Mouse (Mus musculus) hindbrain, embryonic 12.5 days (tissue): ENCODE data around the gene Bex6. TPM values are rescaled to one million over a fixed set of nuclear protein-coding genes. Genes with fewer than 3 reads are reported as not detected.
A peak's percentile ranks its signal among the peaks of the same experiment; 100 is the strongest.

Source experiments
- ATAC-seq: fragments of 200-750 bp; cut with Nextera tagmentation; 2 replicates; pipeline ENCODE4 v1.8.0; 2017; ENCODE audit warnings: moderate TSS enrichment; ENCODE audit not compliant: low FRiP score
- H3K27ac ChIP-seq: fragments of 300-500 bp; sonication (generic); 2 replicates; pipeline ENCODE4 v1.5.1; 2016; ENCODE audit warnings: mild to moderate bottlenecking
- H3K27me3 ChIP-seq: fragments of 300-500 bp; sonication (generic); 2 replicates; pipeline ENCODE4 v1.6.1; 2016; ENCODE audit warnings: mild to moderate bottlenecking
- H3K36me3 ChIP-seq: fragments of 300-500 bp; sonication (generic); 2 replicates; pipeline ENCODE4 v1.6.1; 2016; ENCODE audit warnings: mild to moderate bottlenecking
- H3K4me1 ChIP-seq: fragments of 300-500 bp; sonication (generic); 2 replicates; pipeline ENCODE4 v1.6.1; 2016
- H3K4me2 ChIP-seq: fragments of 300-500 bp; sonication (generic); replicated peaks from 2 replicates; pipeline ENCODE4 v1.6.1; 2016; ENCODE audit warnings: mild to moderate bottlenecking
- H3K4me3 ChIP-seq: fragments of 300-500 bp; sonication (generic); 2 replicates; pipeline ENCODE4 v1.5.1; 2016; ENCODE audit warnings: mild to moderate bottlenecking
- H3K9ac ChIP-seq: fragments of 300-500 bp; sonication (generic); 2 replicates; pipeline ENCODE4 v1.6.1; 2016; ENCODE audit warnings: mild to moderate bottlenecking, moderate library complexity
- H3K9me3 ChIP-seq: fragments of 300-500 bp; sonication (generic); replicated peaks from 2 replicates; pipeline ENCODE4 v1.6.1; 2016; ENCODE audit warnings: mild to moderate bottlenecking
- WGBS: fragments of 180-500 bp; shearing (Covaris S2); methylation state at CpG from one replicate; pipeline ENCODE4 v1.1.7; 2016; 5-methylcytosine and 5-hydroxymethylcytosine counted together
- polyA plus RNA-seq: library from polyadenylated mRNA; unstranded; fragments of >200 nt; fragmentation: Nextera tagmentation; extraction: Ambion mirVana; gene quantifications from 2 replicates; pipeline ENCODE4 v1.2.1, GENCODE M21; 2016

Bex6 gene
- polyA plus RNA-seq, 1 experiment from 2014 or later: not detected

- H3K27me3 ChIP-seq: no peaks in the 10 kb centered on the region
- no peaks in the 10 kb centered on the region for H3K36me3 ChIP-seq
- ATAC-seq: no peak
- no peak overlapping the region for H3K4me2 ChIP-seq
- H3K9me3 ChIP-seq: no peaks in the 10 kb centered on the region
- H3K27ac ChIP-seq: no peak overlapping the region
- H3K4me1 ChIP-seq: peaks cover 4% of the 10 kb centered on the region; the same call in 1 of the 2 replicates
- 62% methylated on average over 18 of the region's 18 CpGs for whole genome bisulfite sequencing
- no peak overlapping the region for H3K4me3 ChIP-seq
- no peak overlapping the region for H3K9ac ChIP-seq
Measured at GRCm38 (mm10) chr16:32176896-32177686, 2.5 kb upstream of the Bex6 start.

- no peaks in the 10 kb centered on the region for H3K9me3 ChIP-seq
- no peak overlapping the region for H3K9ac ChIP-seq
- H3K36me3 ChIP-seq: no peaks in the 10 kb centered on the region
- ATAC-seq: no peak
- H3K27ac ChIP-seq: no peak overlapping the region
- WGBS: 96% methylated on average over 5 of the region's 5 CpGs
- H3K4me2 ChIP-seq: no peak overlapping the region
- H3K4me3 ChIP-seq: no peak overlapping the region
- H3K27me3 ChIP-seq: no peaks in the 10 kb centered on the region
- H3K4me1 ChIP-seq: no peaks in the 10 kb centered on the region
Measured at GRCm38 (mm10) chr16:32186056-32186455, 6.4 kb downstream of the Bex6 start.

GRCm38 (mm10) chr16:32189109-32189508 lies 9.5 kb downstream of the Bex6 start:
- Histone ChIP-seq H3K9ac (no peak overlapping the region), H3K36me3 (no peaks in the 10 kb centered on the region), H3K4me2 (no peak overlapping the region), H3K9me3 (no peaks in the 10 kb centered on the region), H3K4me3 (no peak overlapping the region), H3K4me1 (no peaks in the 10 kb centered on the region), H3K27me3 (no peaks in the 10 kb centered on the region; the same call in 1 of the 2 replicates), H3K27ac (no peak overlapping the region)
- ATAC-seq: no peak
- 68% methylated on average over 6 of the region's 6 CpGs for WGBS

- Histone ChIP-seq H3K4me3 (no peak overlapping the region), H3K4me2 (no peak overlapping the region), H3K9ac (no peak overlapping the region), H3K27me3 (no peaks in the 10 kb centered on the region; the same call in 1 of the 2 replicates), H3K9me3 (no peaks in the 10 kb centered on the region), H3K4me1 (no peaks in the 10 kb centered on the region), H3K36me3 (no peaks in the 10 kb centered on the region), H3K27ac (no peak overlapping the region)
- ATAC-seq: no peak
- 57% methylated on average over 12 of the region's 12 CpGs for WGBS
Measured at GRCm38 (mm10) chr16:32190011-32190441, 10.4 kb downstream of the Bex6 start.

GRCm38 (mm10) chr16:32200256-32201003 lies 20.8 kb downstream of the Bex6 start:
- peak overlapping the region; percentile 44 for H3K4me2 ChIP-seq
- H3K27me3 ChIP-seq: peaks cover 3% of the 10 kb centered on the region; the same call in 1 of the 2 replicates
- 47% methylated on average over 21 of the region's 21 CpGs for WGBS
- no peaks in the 10 kb centered on the region for H3K9me3 ChIP-seq
- peaks cover 9% of the 10 kb centered on the region for H3K4me1 ChIP-seq
- peak overlapping the region; percentile 20 for H3K4me3 ChIP-seq
- peak overlapping the region; percentile 40; the same call in 1 of the 2 replicates for H3K9ac ChIP-seq
- H3K27ac ChIP-seq: peak overlapping the region; percentile 75
- H3K36me3 ChIP-seq: no peaks in the 10 kb centered on the region
- ATAC-seq: peak; percentile 68

GRCm38 (mm10) chr16:32201004-32201325 lies 21.3 kb downstream of the Bex6 start:
- Histone ChIP-seq H3K27ac (peak overlapping the region; percentile 75), H3K9me3 (no peaks in the 10 kb centered on the region), H3K4me2 (peak overlapping the region; percentile 44), H3K27me3 (peaks cover 3% of the 10 kb centered on the region; the same call in 1 of the 2 replicates), H3K36me3 (no peaks in the 10 kb centered on the region), H3K9ac (no peak overlapping the region; the same call in 1 of the 2 replicates), H3K4me3 (0 out of 2 replicates have a peak overlapping the region, but pooled peaks have one; percentile 20), H3K4me1 (peaks cover 9% of the 10 kb centered on the region)
- ATAC-seq: no peak; the same call in 1 of the 2 replicates
- WGBS: 35% methylated on average over 9 of the region's 9 CpGs

- H3K4me3 ChIP-seq: no peak overlapping the region
- 74% methylated on average over 6 of the region's 6 CpGs for WGBS
- no peaks in the 10 kb centered on the region for H3K36me3 ChIP-seq
- peaks cover 3% of the 10 kb centered on the region; the same call in 1 of the 2 replicates for H3K27me3 ChIP-seq
- no peaks in the 10 kb centered on the region for H3K9me3 ChIP-seq
- H3K4me1 ChIP-seq: peaks cover 9% of the 10 kb centered on the region
- no peak overlapping the region for H3K9ac ChIP-seq
- no peak overlapping the region for H3K4me2 ChIP-seq
- H3K27ac ChIP-seq: no peak overlapping the region
- ATAC-seq: no peak
Measured at GRCm38 (mm10) chr16:32202681-32203080, 23.1 kb downstream of the Bex6 start.

GRCm38 (mm10) chr16:32204902-32205301 lies 25.3 kb downstream of the Bex6 start:
- Histone ChIP-seq H3K27ac (no peak overlapping the region), H3K36me3 (no peaks in the 10 kb centered on the region), H3K4me3 (no peak overlapping the region), H3K9me3 (peaks cover 11% of the 10 kb centered on the region), H3K4me2 (no peak overlapping the region), H3K27me3 (peaks cover 3% of the 10 kb centered on the region; the same call in 1 of the 2 replicates), H3K9ac (no peak overlapping the region), H3K4me1 (peaks cover 9% of the 10 kb centered on the region)
- ATAC-seq: no peak
- 61% methylated on average over 3 of the region's 3 CpGs for WGBS

- no peak overlapping the region for H3K4me2 ChIP-seq
- no peaks in the 10 kb centered on the region for H3K36me3 ChIP-seq
- H3K27me3 ChIP-seq: no peaks in the 10 kb centered on the region
- H3K27ac ChIP-seq: no peak overlapping the region
- peaks cover 10% of the 10 kb centered on the region for H3K9me3 ChIP-seq
- no peaks in the 10 kb centered on the region for H3K4me1 ChIP-seq
- no peak overlapping the region for H3K9ac ChIP-seq
- no peak overlapping the region for H3K4me3 ChIP-seq
- ATAC-seq: no peak
Measured at GRCm38 (mm10) chr16:32214156-32214555, 34.5 kb downstream of the Bex6 start.

- no peaks in the 10 kb centered on the region for H3K27me3 ChIP-seq
- no peak overlapping the region for H3K4me3 ChIP-seq
- no peak overlapping the region for H3K4me2 ChIP-seq
- ATAC-seq: no peak
- no peaks in the 10 kb centered on the region for H3K36me3 ChIP-seq
- 82% methylated on average over 17 of the region's 17 CpGs for WGBS
- H3K27ac ChIP-seq: no peak overlapping the region
- peaks cover 2% of the 10 kb centered on the region for H3K9me3 ChIP-seq
- no peak overlapping the region for H3K9ac ChIP-seq
- no peaks in the 10 kb centered on the region for H3K4me1 ChIP-seq
Measured at GRCm38 (mm10) chr16:32214804-32215576, 35.4 kb downstream of the Bex6 start.

GRCm38 (mm10) chr16:32221803-32222202 lies 42.2 kb downstream of the Bex6 start:
- Histone ChIP-seq H3K36me3 (no peaks in the 10 kb centered on the region), H3K9ac (no peak overlapping the region), H3K27me3 (no peaks in the 10 kb centered on the region), H3K27ac (no peak overlapping the region), H3K4me3 (no peak overlapping the region), H3K4me2 (no peak overlapping the region), H3K9me3 (no peaks in the 10 kb centered on the region; the same call in 1 of the 2 replicates), H3K4me1 (no peaks in the 10 kb centered on the region)
- WGBS: 86% methylated on average over 4 of the region's 4 CpGs
- ATAC-seq: no peak

GRCm38 (mm10) chr16:32222399-32222798 lies 42.8 kb downstream of the Bex6 start:
- Histone ChIP-seq H3K9me3 (no peaks in the 10 kb centered on the region; the same call in 1 of the 2 replicates), H3K4me1 (no peaks in the 10 kb centered on the region), H3K9ac (no peak overlapping the region), H3K36me3 (no peaks in the 10 kb centered on the region), H3K27ac (no peak overlapping the region), H3K4me3 (no peak overlapping the region), H3K4me2 (no peak overlapping the region), H3K27me3 (no peaks in the 10 kb centered on the region)
- ATAC-seq: no peak
